ENCODE assay signal across 9 mouse cellular contexts in genomic region chr11:32857418-32857879, GRCm38 (mm10). TPM values are rescaled to one million over a fixed set of nuclear protein-coding genes. Genes with fewer than 3 reads are reported as not detected.
DNase-seq lines count a peak whose midpoint lies in the region; TF ChIP-seq lines count a peak whose summit lies in the region.
"Had no signal": no experiment of that assay in that cellular context is flagged by ENCODE, and none has a peak within 500 bp of the region (broad histone marks: within the 10 kb centered on the region; RNA-seq: fewer than 3 reads in every experiment).

No protein-coding gene starts in this region.

- H3K4me3 ChIP-seq in layer of hippocampus, adult 2 months: no peak overlapping the region
- H3K4me3 ChIP-seq in thymus, adult 2 months (ENCODE audit: control insufficient read depth, insufficient read depth, low read length): no peak overlapping the region

- no peak for TF ChIP-seq POLR2A in thymus, adult 2 months (IDR thresholded peaks at IDR 0.05; ENCODE audit: control insufficient read depth, extremely low read depth, insufficient read depth, low read length, poor library complexity)

- H3K36me3 ChIP-seq in thymus, adult 2 months (ENCODE audit: control insufficient read depth, insufficient read depth, low read length): no peaks in the 10 kb centered on the region

- 59% methylated on average over 8 of the region's 8 CpGs for whole genome bisulfite sequencing in thymus, adult 2 months

- peak; percentile 4 for DNase-seq in layer of hippocampus, adult 11-12 months (ENCODE audit: low spot score)
- DNase-seq in layer of hippocampus, adult 2 months (ENCODE audit: low spot score in 2 of 2): no peak
- DNase-seq in adrenal gland, postnatal 36 days: peak; percentile 82 to 85
- peak; percentile 60 for DNase-seq in embryo, embryonic 11 days
- DNase-seq in ovary, adult 18-20 months (ENCODE audit: low spot score): peak; percentile 91
- DNase-seq in thymus, postnatal 25 days: no peak
- no peak for DNase-seq in thymus, adult 2 months

- TF ChIP-seq CTCF in layer of hippocampus, adult 2 months (conservative IDR thresholded peaks at IDR 0.05): no peak
- no peak for TF ChIP-seq CTCF in thymus, adult 2 months (IDR thresholded peaks at IDR 0.05; ENCODE audit: borderline replicate concordance, control insufficient read depth, extremely low read depth, insufficient read depth, low read length, poor library complexity)

- H3K27ac ChIP-seq in layer of hippocampus, adult 2 months: no peak overlapping the region
- H3K27ac ChIP-seq in thymus, adult 2 months (ENCODE audit: control insufficient read depth, insufficient read depth, low read length): no peak overlapping the region

- no peaks in the 10 kb centered on the region for H3K4me1 ChIP-seq in thymus, adult 2 months (replicated peaks; ENCODE audit: control insufficient read depth, insufficient read depth, low read length)

- no peaks in the 10 kb centered on the region for H3K27me3 ChIP-seq in thymus, adult 2 months (ENCODE audit: control insufficient read depth, insufficient read depth, low read length)

RNA-seq across cellular contexts. Expression of gene Smim23, which starts 33.0 kb away (rescaled TPM):
- not detected for total RNA-seq in layer of hippocampus, adult 2 months (2021)
- total RNA-seq in adrenal gland, postnatal 36 days (2021): not detected
- polyA plus RNA-seq in thymus, adult 2 months (2012; rRNA removed): not detected in 2 replicates
- polyA plus RNA-seq: large intestine, adult 2 months; midbrain, embryonic 16.5 days had no signal

Comparison
In these comparisons a context has a peak if more than half of its experiments do, and no peak if none do; other contexts are left out.
1. DNase-seq: peak in layer of hippocampus, adult 11-12 months (single experiment), adrenal gland, postnatal 36 days (2 of 2), embryo, embryonic 11 days (single experiment) and ovary, adult 18-20 months (single experiment); none in layer of hippocampus, adult 2 months (0 of 2), thymus, postnatal 25 days (single experiment) and thymus, adult 2 months (single experiment).